ENCODE assay signal across 10 mouse cellular contexts in the genomic region with DNA sequence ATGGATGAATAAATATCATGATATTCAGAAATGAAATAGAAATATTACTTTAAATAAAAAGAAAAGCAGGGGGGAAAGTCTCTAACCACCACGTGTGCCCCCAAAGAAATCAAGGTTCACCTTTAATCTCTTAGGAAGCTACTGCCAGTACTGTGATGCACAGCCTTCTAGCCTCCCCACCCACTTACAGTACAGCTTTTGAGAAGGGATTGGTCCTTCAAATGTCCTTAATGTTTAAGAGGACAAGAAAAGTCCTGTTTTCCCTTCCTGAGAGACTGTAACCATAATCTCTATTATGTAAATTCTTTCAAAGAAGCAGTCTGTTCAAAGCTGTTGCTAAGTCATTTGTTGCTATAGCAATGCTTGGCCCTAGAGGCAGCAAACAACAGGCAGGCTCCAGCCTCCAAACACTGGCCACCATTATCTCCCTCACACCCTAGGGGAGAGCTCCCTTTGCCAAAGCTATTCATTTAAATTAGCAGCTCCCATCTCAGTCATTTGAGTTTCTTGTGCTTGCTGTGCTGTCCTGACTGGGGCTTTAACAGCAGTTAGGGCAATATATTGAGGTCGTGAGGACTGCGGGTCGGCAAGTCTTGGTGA. TPM values are rescaled to one million over a fixed set of nuclear protein-coding genes. Genes with fewer than 3 reads are reported as not detected.
DNase-seq lines count a peak whose midpoint lies in the region; ATAC-seq lines count a peak whose summit lies in the region.
"Had no signal": no experiment of that assay in that cellular context is flagged by ENCODE, and none has a peak within 500 bp of the region (broad histone marks: within the 10 kb centered on the region; RNA-seq: fewer than 3 reads in every experiment).

No protein-coding gene starts in this region.

- 47% methylated on average over 4 of the region's 4 CpGs for WGBS in hindbrain, embryonic 10.5 days

- H3K27ac ChIP-seq in hindbrain, embryonic 10.5 days: no peak overlapping the region; the same call in 1 of the 2 replicates
- H3K27ac ChIP-seq: limb, embryonic 12.5 days had no signal

- DNase-seq in frontal cortex, postnatal 25 days (ENCODE audit: low spot score in 2 of 2): no peak
- DNase-seq in WW6 (ENCODE audit: low read depth, low spot score): peak; percentile 47
- peak; percentile 40 for DNase-seq in hindbrain, embryonic 10.5 days (ENCODE audit: low spot score)
- peak; percentile 65 for DNase-seq in mesoderm, embryonic 11.5 days (ENCODE audit: low read depth, low spot score)
- no peak for DNase-seq in spleen, postnatal 36 days (ENCODE audit: low spot score in 2 of 2)
- DNase-seq in gastrocnemius, postnatal 4 days (ENCODE audit: low spot score in 2 of 2): no peak

- no peaks in the 10 kb centered on the region for H3K36me3 ChIP-seq in hindbrain, embryonic 10.5 days
- H3K36me3 ChIP-seq: limb, embryonic 12.5 days had no signal

- no peak overlapping the region for H3K4me3 ChIP-seq in hindbrain, embryonic 10.5 days
- H3K4me3 ChIP-seq: limb, embryonic 12.5 days had no signal

- H3K27me3 ChIP-seq in hindbrain, embryonic 10.5 days (ENCODE audit: insufficient read depth, poor library complexity, severe bottlenecking): no peaks in the 10 kb centered on the region
- H3K27me3 ChIP-seq: limb, embryonic 12.5 days had no signal

- H3K4me1 ChIP-seq in hindbrain, embryonic 10.5 days (replicated peaks): peaks cover 18% of the 10 kb centered on the region
- H3K4me1 ChIP-seq: limb, embryonic 12.5 days had no signal

- no peaks in the 10 kb centered on the region for H3K9me3 ChIP-seq in hindbrain, embryonic 10.5 days
- H3K9me3 ChIP-seq: limb, embryonic 12.5 days had no signal

- ATAC-seq in frontal cortex, adult (ENCODE audit: low TSS enrichment): peak; percentile 82
- ATAC-seq in CD4-positive, CD25-positive, alpha-beta regulatory T cell, adult 4 months: no peak

RNA-seq across cellular contexts. Expression of a gene that starts 14.5 kb away (rescaled TPM):
- polyA plus RNA-seq in hindbrain, embryonic 10.5 days (2016; fragmentation: Nextera tagmentation; extraction: Ambion mirVana): not detected in 2 replicates
- 10 to 100 TPM; 10.7 to 11.1 TPM for polyA plus RNA-seq in CD4-positive, CD25-positive, alpha-beta regulatory T cell, adult 4 months (2017; shearing (Covaris generic))
- total RNA-seq in gastrocnemius, postnatal 4 days (2021): not detected
- polyA plus RNA-seq: cortical plate, adult 2 months; limb, embryonic 12.5 days had no signal

Comparison
In these comparisons a context has a peak if more than half of its experiments do, and no peak if none do; other contexts are left out.
1. DNase-seq: peak in WW6 (single experiment), hindbrain, embryonic 10.5 days (single experiment) and mesoderm, embryonic 11.5 days (single experiment); none in frontal cortex, postnatal 25 days (0 of 2), spleen, postnatal 36 days (0 of 2) and gastrocnemius, postnatal 4 days (0 of 2).